Mouse (Mus musculus) stomach, adult 2 months (tissue): ENCODE data around the gene Scaf1. TPM values are rescaled to one million over a fixed set of nuclear protein-coding genes. Genes with fewer than 3 reads are reported as not detected.

Experiments
- polyA plus RNA-seq: library from polyadenylated mRNA; depleted of rRNA; stranded (reverse); fragments of >200 nt; gene quantifications from 2 replicates; pipeline ENCODE4 v1.2.3, GENCODE M21; 2012; rRNA removed

Gene Scaf1
- polyA plus RNA-seq = 39.9 and 41.0 TPM in 2 replicates

GRCm38 (mm10) chr7:45015957-45016612, at the start of gene Scaf1:
Gene Scaf1 (minus strand): TSS chr7:45016363.

GRCm38 (mm10) chr7:45062239-45062835, 46.2 kb upstream of the Scaf1 start, which contains the start of the genes Nosip and Prrg2:
Gene Nosip (plus strand): TSS chr7:45062429.
Gene Prrg2 (minus strand): TSS chr7:45062677.

GRCm38 (mm10) chr7:45052862-45053116, 36.6 kb upstream of the Scaf1 start, which contains the start of gene Prr12:
Gene Prr12 (minus strand): TSS chr7:45052881.

GRCm38 (mm10) chr7:45017242-45018061, 1.3 kb upstream of the Scaf1 start, which contains the start of gene Rras:
Gene Rras (plus strand): TSS chr7:45017961.

GRCm38 (mm10) chr7:44998501-44998955, 17.6 kb downstream of the Scaf1 start, which contains the start of gene Bcl2l12:
Gene Bcl2l12 (minus strand): TSS chr7:44998712.

GRCm38 (mm10) chr7:44997231-44997939, 18.8 kb downstream of the Scaf1 start, which contains the start of gene Irf3:
Gene Irf3 (plus strand): TSS chr7:44997648.

GRCm38 (mm10) chr7:44986192-44986878, 29.8 kb downstream of the Scaf1 start, which contains the start of gene Prmt1:
Gene Prmt1 (minus strand): TSS chr7:44986568.

GRCm38 (mm10) chr7:44974383-44975116, 41.6 kb downstream of the Scaf1 start, which contains the start of gene Cpt1c:
Gene Cpt1c (minus strand): TSS chr7:44974851.

Other genes starting within 250 kb of the Scaf1 start
- 35.4 and 38.0 TPM in 2 replicates for gene Nup62, start 200.3 kb downstream of the Scaf1 start, polyA plus RNA-seq
- gene Il4i1, start 200.0 kb downstream of the Scaf1 start, polyA plus RNA-seq = 1.5 and 4.5 TPM in 2 replicates
- gene Atf5, start 199.7 kb downstream of the Scaf1 start, polyA plus RNA-seq = 166 and 337 TPM in 2 replicates
- 92.9 and 317 TPM in 2 replicates for gene Akt1s1, start 167.4 kb downstream of the Scaf1 start, polyA plus RNA-seq
- gene Tbc1d17, start 167.3 kb downstream of the Scaf1 start, polyA plus RNA-seq = 50.9 and 54.2 TPM in 2 replicates
- gene Pnkp, start 159.2 kb downstream of the Scaf1 start, polyA plus RNA-seq = 25.5 and 34.7 TPM in 2 replicates
- 136 and 176 TPM in 2 replicates for gene Ptov1, start 146.6 kb downstream of the Scaf1 start, polyA plus RNA-seq
- gene Med25, start 123.7 kb downstream of the Scaf1 start, polyA plus RNA-seq = 129 and 224 TPM in 2 replicates
- 47.7 and 54.0 TPM in 2 replicates for gene Fuz, start 120.3 kb downstream of the Scaf1 start, polyA plus RNA-seq
- gene Ap2a1, start 86.9 kb downstream of the Scaf1 start, polyA plus RNA-seq = 46.2 and 50.4 TPM in 2 replicates
- not detected in 2 replicates for gene Tsks, start 73.2 kb downstream of the Scaf1 start, polyA plus RNA-seq
- gene Cpt1c, start 41.5 kb downstream of the Scaf1 start, polyA plus RNA-seq = 8.3 and 10.7 TPM in 2 replicates
- 35.4 and 37.3 TPM in 2 replicates for gene Prmt1, start 29.8 kb downstream of the Scaf1 start, polyA plus RNA-seq
- gene Irf3, start 18.7 kb downstream of the Scaf1 start, polyA plus RNA-seq = 42.0 and 48.4 TPM in 2 replicates
- 15.0 and 16.7 TPM in 2 replicates for gene Bcl2l12, start 17.7 kb downstream of the Scaf1 start, polyA plus RNA-seq
- gene Rras, start 1.6 kb upstream of the Scaf1 start, polyA plus RNA-seq = 83.5 and 105 TPM in 2 replicates
- gene Prr12, start 36.5 kb upstream of the Scaf1 start, polyA plus RNA-seq = 6.7 and 6.9 TPM in 2 replicates
- gene Nosip, start 46.1 kb upstream of the Scaf1 start, polyA plus RNA-seq = 34.9 and 38.4 TPM in 2 replicates
- gene Prrg2, start 46.3 kb upstream of the Scaf1 start, polyA plus RNA-seq = 87.1 and 134 TPM in 2 replicates
- gene Rcn3, start 75.9 kb upstream of the Scaf1 start, polyA plus RNA-seq = 91.6 and 110 TPM in 2 replicates
- 25.6 and 32.7 TPM in 2 replicates for gene Fcgrt, start 87.5 kb upstream of the Scaf1 start, polyA plus RNA-seq
- 64.2 and 69.2 TPM in 2 replicates for gene Rps11, start 108.1 kb upstream of the Scaf1 start, polyA plus RNA-seq
- gene Rpl13a, start 112.4 kb upstream of the Scaf1 start, polyA plus RNA-seq = 383 and 516 TPM in 2 replicates
- 0.29 TPM in 1 of 2 replicates, not detected in the other for gene Gm45713, start 119.9 kb upstream of the Scaf1 start, polyA plus RNA-seq
- gene Flt3l, start 120.1 kb upstream of the Scaf1 start, polyA plus RNA-seq = 13.0 and 17.0 TPM in 2 replicates
- gene Pih1d1, start 137.9 kb upstream of the Scaf1 start, polyA plus RNA-seq = 20.8 and 21.0 TPM in 2 replicates
- 28.8 and 40.0 TPM in 2 replicates for gene Aldh16a1, start 138.2 kb upstream of the Scaf1 start, polyA plus RNA-seq
- 0.02 TPM in 1 of 2 replicates, not detected in the other for gene Slc17a7, start 147.6 kb upstream of the Scaf1 start, polyA plus RNA-seq
- gene Gfy, start 163.2 kb upstream of the Scaf1 start, polyA plus RNA-seq = 0.05 TPM in 1 of 2 replicates, not detected in the other
- gene Pth2, start 164.6 kb upstream of the Scaf1 start, polyA plus RNA-seq = not detected in 2 replicates
- gene Ccdc155, start 188.5 kb upstream of the Scaf1 start, polyA plus RNA-seq = 0.10 TPM in 1 of 2 replicates, not detected in the other
- 12.6 and 13.9 TPM in 2 replicates for gene Dkkl1, start 195.8 kb upstream of the Scaf1 start, polyA plus RNA-seq
- 10.2 and 10.8 TPM in 2 replicates for gene Tead2, start 199.4 kb upstream of the Scaf1 start, polyA plus RNA-seq
- 6.6 and 13.4 TPM in 2 replicates for gene Cd37, start 222.8 kb upstream of the Scaf1 start, polyA plus RNA-seq
- 0.04 TPM in 1 of 2 replicates, not detected in the other for gene Slc6a16, start 224.7 kb upstream of the Scaf1 start, polyA plus RNA-seq